Mouse (Mus musculus): ENCODE results near the gene Traf3ip3. TPM values are rescaled to one million over a fixed set of nuclear protein-coding genes. Genes with fewer than 3 reads are reported as not detected.

Gene Traf3ip3
- polyA plus RNA-seq, 1 experiment: 62.7 TPM

DNA sequence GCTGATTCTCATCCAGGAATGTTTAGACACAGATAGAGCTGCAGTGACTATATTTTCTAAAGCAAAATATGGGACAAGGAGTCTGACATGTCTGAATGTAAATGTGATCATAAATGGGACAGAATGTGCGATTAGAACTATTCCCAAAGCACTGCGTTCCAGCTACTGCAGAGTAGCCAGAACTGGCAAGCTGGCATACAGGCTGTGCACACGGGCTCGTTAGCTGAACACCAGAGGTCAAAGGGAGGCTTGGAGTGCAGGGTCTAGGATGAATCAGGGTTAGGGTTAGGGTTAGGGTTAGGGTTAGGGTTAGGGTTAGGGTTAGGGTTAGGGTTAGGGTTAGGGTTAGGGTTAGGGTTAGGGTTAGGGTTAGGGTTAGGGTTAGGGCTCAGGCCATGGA lies 26.0 kb upstream of the Traf3ip3 start:
- DNase-seq (ENCODE audit: low read depth in 1 of 2, low spot score in 2 of 2): no peak
- Histone ChIP-seq H3K27ac (ENCODE audit: insufficient read depth, low read length) (no peak overlapping the region), H3K36me3 (ENCODE audit: control insufficient read depth, insufficient read depth, low read length) (peaks cover 1% of the 10 kb centered on the region; the same call in 1 of the 2 replicates), H3K4me3 (ENCODE audit: extremely low read depth, insufficient read depth, insufficient read length) (no peak overlapping the region), H3K4me1 (ENCODE audit: control insufficient read depth, insufficient read depth, insufficient read length) (peaks cover 6% of the 10 kb centered on the region; the same call in 1 of the 2 replicates), H3K27me3 (ENCODE audit: control insufficient read depth, insufficient read depth, low read length) (no peaks in the 10 kb centered on the region)
- TF ChIP-seq CTCF (IDR thresholded peaks at IDR 0.05; ENCODE audit: extremely low read depth, insufficient read depth, insufficient read length, insufficient replicate concordance): no peak
- no peak for TF ChIP-seq POLR2A (IDR thresholded peaks at IDR 0.05; ENCODE audit: low read depth, low read length)
- WGBS: 92% methylated on average over 4 of the region's 4 CpGs

DNA sequence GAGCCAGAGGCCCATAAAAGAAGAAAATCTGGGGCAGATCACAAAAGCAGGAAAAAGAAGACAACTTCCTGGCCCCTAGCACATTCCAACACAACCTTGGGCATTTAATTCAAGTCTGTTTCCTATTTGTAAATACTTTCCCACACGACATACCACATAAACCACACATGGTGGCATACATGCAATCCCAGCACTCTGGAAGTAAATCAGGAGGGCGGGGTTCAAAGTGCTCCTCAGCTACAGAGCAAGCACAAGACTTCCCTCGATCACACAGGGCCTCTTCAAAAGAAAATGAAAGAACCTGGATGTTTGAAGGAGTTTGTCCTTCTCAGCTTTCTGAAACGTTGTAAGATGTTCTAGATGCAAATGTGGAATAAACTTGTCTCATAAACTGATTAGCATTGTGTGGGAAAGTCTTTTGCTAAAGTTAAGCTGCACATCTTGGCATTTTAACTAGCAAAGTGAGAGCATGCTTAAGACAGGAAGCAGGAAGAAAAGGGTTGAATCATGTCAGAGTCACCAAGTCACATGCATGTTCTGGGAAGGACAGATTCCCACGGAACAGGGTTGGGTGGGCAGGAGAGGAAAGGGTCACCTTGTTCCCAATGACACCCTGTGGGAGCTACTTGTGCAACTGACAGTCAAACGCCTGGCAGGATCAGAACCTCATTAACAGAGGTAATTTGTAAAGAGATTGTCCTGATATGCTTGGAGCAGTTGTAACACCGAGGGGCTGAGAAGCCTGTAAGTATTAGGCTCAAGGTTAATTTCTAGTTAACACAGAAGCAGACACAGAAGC lies 25.4 kb upstream of the Traf3ip3 start:
- no peak for DNase-seq (ENCODE audit: low read depth in 1 of 2, low spot score in 2 of 2)

DNA sequence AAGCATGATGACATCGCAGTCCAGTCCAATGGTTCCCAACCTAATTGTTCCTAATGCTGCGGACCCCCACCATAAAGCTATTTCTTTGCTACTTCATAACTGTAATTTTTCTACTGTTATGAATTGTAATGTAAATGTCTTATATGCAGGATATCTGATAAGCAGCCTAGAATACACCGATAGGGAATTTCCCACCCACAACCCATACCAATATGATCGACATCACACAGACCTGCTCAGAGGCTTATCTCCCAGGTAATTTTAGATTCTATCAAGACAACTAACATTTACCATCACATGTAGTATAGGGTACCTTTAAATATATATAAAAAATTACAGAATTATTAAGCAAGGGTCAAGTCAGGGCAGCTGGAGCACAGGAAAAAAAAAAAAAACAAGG lies 24.6 kb upstream of the Traf3ip3 start:
- Histone ChIP-seq H3K27me3 (ENCODE audit: control insufficient read depth, insufficient read depth, low read length) (no peaks in the 10 kb centered on the region), H3K4me1 (ENCODE audit: control insufficient read depth, insufficient read depth, insufficient read length) (peaks cover 1% of the 10 kb centered on the region; the same call in 1 of the 2 replicates), H3K4me3 (ENCODE audit: extremely low read depth, insufficient read depth, insufficient read length) (no peak overlapping the region), H3K27ac (ENCODE audit: insufficient read depth, low read length) (no peak overlapping the region), H3K36me3 (ENCODE audit: control insufficient read depth, insufficient read depth, low read length) (peaks cover 1% of the 10 kb centered on the region; the same call in 1 of the 2 replicates)
- TF ChIP-seq CTCF (IDR thresholded peaks at IDR 0.05; ENCODE audit: extremely low read depth, insufficient read depth, insufficient read length, insufficient replicate concordance): no peak
- TF ChIP-seq POLR2A (IDR thresholded peaks at IDR 0.05; ENCODE audit: low read depth, low read length): no peak
- no peak for DNase-seq (ENCODE audit: low read depth in 1 of 2, low spot score in 2 of 2)
- WGBS: 87% methylated on average over 4 of the region's 4 CpGs

More for the DNA sequence above, 25.4 kb upstream of the Traf3ip3 start:
- TF ChIP-seq CTCF (IDR thresholded peaks at IDR 0.05; ENCODE audit: extremely low read depth, insufficient read depth, insufficient read length, insufficient replicate concordance) (no peak), POLR2A (IDR thresholded peaks at IDR 0.05; ENCODE audit: low read depth, low read length) (no peak)
- H3K36me3 ChIP-seq (ENCODE audit: control insufficient read depth, insufficient read depth, low read length): peaks cover 1% of the 10 kb centered on the region; the same call in 1 of the 2 replicates
- no peaks in the 10 kb centered on the region for H3K27me3 ChIP-seq (ENCODE audit: control insufficient read depth, insufficient read depth, low read length)
- no peak overlapping the region for H3K4me3 ChIP-seq (ENCODE audit: extremely low read depth, insufficient read depth, insufficient read length)
- no peak overlapping the region for H3K27ac ChIP-seq (ENCODE audit: insufficient read depth, low read length)
- peaks cover 6% of the 10 kb centered on the region; the same call in 1 of the 2 replicates for H3K4me1 ChIP-seq (ENCODE audit: control insufficient read depth, insufficient read depth, insufficient read length)
- 51% methylated on average over 7 of the region's 7 CpGs for WGBS

DNA sequence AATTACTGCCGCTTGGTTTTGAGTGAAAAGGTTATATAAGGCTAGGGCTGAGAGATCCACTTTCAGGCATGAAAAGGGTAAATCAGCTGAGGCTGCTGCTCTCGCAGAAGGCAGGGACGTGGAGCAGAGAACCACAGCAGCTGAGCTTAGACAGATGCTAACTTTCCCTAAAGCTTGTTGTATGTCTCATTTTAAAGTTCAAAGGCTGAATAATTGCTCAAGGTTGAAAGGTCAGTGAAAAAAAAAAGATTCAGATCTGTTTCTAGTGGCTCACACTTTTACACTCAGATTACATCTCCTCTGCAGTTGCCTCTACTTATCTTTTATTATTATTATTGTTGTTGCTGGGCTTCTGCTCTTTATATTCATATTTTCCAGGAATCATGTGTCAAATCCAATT lies 24.0 kb upstream of the Traf3ip3 start:
- no peaks in the 10 kb centered on the region for H3K27me3 ChIP-seq (ENCODE audit: control insufficient read depth, insufficient read depth, low read length)
- H3K36me3 ChIP-seq (ENCODE audit: control insufficient read depth, insufficient read depth, low read length): peaks cover 1% of the 10 kb centered on the region; the same call in 1 of the 2 replicates
- H3K4me1 ChIP-seq (ENCODE audit: control insufficient read depth, insufficient read depth, insufficient read length): no peaks in the 10 kb centered on the region
- TF ChIP-seq CTCF (IDR thresholded peaks at IDR 0.05; ENCODE audit: extremely low read depth, insufficient read depth, insufficient read length, insufficient replicate concordance): no peak
- TF ChIP-seq POLR2A (IDR thresholded peaks at IDR 0.05; ENCODE audit: low read depth, low read length): no peak
- no peak overlapping the region for H3K4me3 ChIP-seq (ENCODE audit: extremely low read depth, insufficient read depth, insufficient read length)
- H3K27ac ChIP-seq (ENCODE audit: insufficient read depth, low read length): no peak overlapping the region
- DNase-seq (ENCODE audit: low read depth in 1 of 2, low spot score in 2 of 2): no peak
- WGBS: 80% methylated on average over 3 of the region's 3 CpGs

DNA sequence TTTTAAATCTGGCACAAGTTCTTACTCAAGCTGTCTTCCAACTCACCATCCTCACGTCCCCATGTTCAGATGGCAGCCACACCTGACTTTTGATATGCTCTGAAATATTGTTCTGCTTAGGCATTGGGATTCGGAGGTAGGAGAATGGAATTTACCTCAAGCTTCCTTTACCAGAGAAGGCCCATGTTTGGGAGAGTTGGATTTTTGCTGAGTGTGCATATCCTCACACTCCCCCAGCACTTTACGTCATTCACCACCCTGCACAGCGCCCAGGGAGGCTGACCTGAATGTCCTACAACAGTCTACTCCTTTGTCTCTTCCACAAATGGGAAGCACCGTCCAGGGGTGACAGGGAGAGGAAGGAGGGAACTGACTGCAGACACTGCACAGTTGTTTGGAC lies 18.9 kb upstream of the Traf3ip3 start:
- Histone ChIP-seq H3K36me3 (ENCODE audit: control insufficient read depth, insufficient read depth, low read length) (peaks cover 3% of the 10 kb centered on the region; the same call in 1 of the 2 replicates), H3K4me3 (ENCODE audit: extremely low read depth, insufficient read depth, insufficient read length) (no peak overlapping the region), H3K27ac (ENCODE audit: insufficient read depth, low read length) (no peak overlapping the region), H3K4me1 (ENCODE audit: control insufficient read depth, insufficient read depth, insufficient read length) (no peaks in the 10 kb centered on the region), H3K27me3 (ENCODE audit: control insufficient read depth, insufficient read depth, low read length) (no peaks in the 10 kb centered on the region)
- TF ChIP-seq POLR2A (IDR thresholded peaks at IDR 0.05; ENCODE audit: low read depth, low read length) (no peak), CTCF (IDR thresholded peaks at IDR 0.05; ENCODE audit: extremely low read depth, insufficient read depth, insufficient read length, insufficient replicate concordance) (no peak)
- DNase-seq (ENCODE audit: low read depth in 1 of 2, low spot score in 2 of 2): no peak
- WGBS: 74% methylated on average over 5 of the region's 5 CpGs

DNA sequence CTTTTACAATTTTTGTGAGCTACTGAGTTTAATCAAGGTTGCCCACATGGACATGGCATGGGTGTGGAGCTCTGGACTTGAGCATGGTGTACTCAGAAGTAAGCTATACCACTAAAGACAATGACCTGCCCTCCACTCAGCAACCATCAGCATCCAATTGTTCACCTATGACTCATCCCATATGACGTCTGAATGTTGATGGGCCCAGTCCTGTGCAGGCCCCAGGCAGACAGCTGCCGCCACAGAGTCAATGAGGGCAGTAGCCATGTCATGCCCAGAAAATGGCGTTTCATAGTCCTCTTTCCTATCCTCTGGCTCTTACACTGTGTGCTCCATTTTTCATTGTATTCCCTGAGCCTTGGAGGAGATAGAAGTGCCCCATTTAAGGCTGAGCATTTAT lies 14.5 kb upstream of the Traf3ip3 start:
- Histone ChIP-seq H3K27me3 (ENCODE audit: control insufficient read depth, insufficient read depth, low read length) (no peaks in the 10 kb centered on the region), H3K4me3 (ENCODE audit: extremely low read depth, insufficient read depth, insufficient read length) (no peak overlapping the region), H3K27ac (ENCODE audit: insufficient read depth, low read length) (no peak overlapping the region), H3K36me3 (ENCODE audit: control insufficient read depth, insufficient read depth, low read length) (peaks cover 2% of the 10 kb centered on the region; the same call in 1 of the 2 replicates), H3K4me1 (ENCODE audit: control insufficient read depth, insufficient read depth, insufficient read length) (no peaks in the 10 kb centered on the region)
- WGBS: 88% methylated on average over 3 of the region's 3 CpGs
- no peak for TF ChIP-seq POLR2A (IDR thresholded peaks at IDR 0.05; ENCODE audit: low read depth, low read length)
- no peak for TF ChIP-seq CTCF (IDR thresholded peaks at IDR 0.05; ENCODE audit: extremely low read depth, insufficient read depth, insufficient read length, insufficient replicate concordance)
- DNase-seq (ENCODE audit: low read depth in 1 of 2, low spot score in 2 of 2): no peak

DNA sequence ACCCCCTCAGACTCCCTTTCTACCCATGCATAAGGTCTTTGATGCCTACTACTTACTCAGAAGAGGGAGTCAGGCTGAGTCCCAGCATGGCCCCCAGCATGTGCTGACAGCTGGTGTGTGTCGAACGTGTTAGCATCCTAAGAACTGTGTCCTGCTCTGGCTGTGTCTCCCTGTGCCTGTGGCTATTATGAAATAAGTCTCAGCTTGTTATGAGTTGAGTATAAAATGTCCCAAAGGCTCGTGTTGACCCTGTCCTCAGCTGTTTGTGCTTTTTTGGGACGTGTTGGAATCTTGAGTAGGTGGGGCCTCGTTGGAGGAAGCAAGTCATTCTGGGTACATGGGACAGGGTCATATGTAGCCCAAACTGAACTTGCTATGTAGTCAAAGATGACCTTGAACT lies 12.6 kb upstream of the Traf3ip3 start:
- 85% methylated on average over 5 of the region's 5 CpGs for WGBS
- H3K4me1 ChIP-seq (ENCODE audit: control insufficient read depth, insufficient read depth, insufficient read length): no peaks in the 10 kb centered on the region; the same call in 1 of the 2 replicates
- no peaks in the 10 kb centered on the region for H3K27me3 ChIP-seq (ENCODE audit: control insufficient read depth, insufficient read depth, low read length)
- no peak overlapping the region for H3K27ac ChIP-seq (ENCODE audit: insufficient read depth, low read length)
- H3K36me3 ChIP-seq (ENCODE audit: control insufficient read depth, insufficient read depth, low read length): peaks cover 2% of the 10 kb centered on the region; the same call in 1 of the 2 replicates
- no peak for DNase-seq (ENCODE audit: low read depth in 1 of 2, low spot score in 2 of 2)
- no peak overlapping the region for H3K4me3 ChIP-seq (ENCODE audit: extremely low read depth, insufficient read depth, insufficient read length)
- no peak for TF ChIP-seq CTCF (IDR thresholded peaks at IDR 0.05; ENCODE audit: extremely low read depth, insufficient read depth, insufficient read length, insufficient replicate concordance)
- TF ChIP-seq POLR2A (IDR thresholded peaks at IDR 0.05; ENCODE audit: low read depth, low read length): no peak

All from spleen, adult 2 months (tissue).